Mouse (Mus musculus) hindbrain, embryonic 11.5 days (tissue): ENCODE data around the gene Thumpd2. TPM values are rescaled to one million over a fixed set of nuclear protein-coding genes. Genes with fewer than 3 reads are reported as not detected.

ENCODE experiments used
- polyA plus RNA-seq: library from polyadenylated mRNA; unstranded; fragments of >200 nt; fragmentation: Nextera tagmentation; extraction: Ambion mirVana; gene quantifications from 2 replicates; pipeline ENCODE4 v1.2.1, GENCODE M21; 2014

The Thumpd2 gene
- polyA plus RNA-seq, 1 experiment from 2014 or later, result 12.5 TPM

Other genes starting within 250 kb of the Thumpd2 start
- gene Tmem178, start 120.5 kb downstream of the Thumpd2 start, polyA plus RNA-seq, result 17.0 and 19.8 TPM in 2 replicates